Mouse (Mus musculus): ENCODE results near the gene Ano6.
"Not testable (repeated sequence)": the region's sequence is repeated elsewhere in the genome, so short reads cannot be mapped to it uniquely, and the experiment has no call there.

- not testable (repeated sequence) for TF ChIP-seq CTCF (IDR thresholded peaks at IDR 0.05; ENCODE audit: extremely low read depth, insufficient read length, insufficient replicate concordance, low read depth, low read length); POLR2A (IDR thresholded peaks at IDR 0.05; ENCODE audit: low read depth, low read length)
Measured at GRCm38 (mm10) chr15:95828018-95828646, 37.5 kb downstream of the Ano6 start.

All from small intestine, adult 2 months (tissue).